Mouse (Mus musculus): ENCODE measurements around the gene Lrrc4c. TPM values are rescaled to one million over a fixed set of nuclear protein-coding genes. Genes with fewer than 3 reads are reported as not detected.

Lrrc4c gene
- polyA plus RNA-seq, 1 experiment from 2014 or later = 2.0 TPM

DNA sequence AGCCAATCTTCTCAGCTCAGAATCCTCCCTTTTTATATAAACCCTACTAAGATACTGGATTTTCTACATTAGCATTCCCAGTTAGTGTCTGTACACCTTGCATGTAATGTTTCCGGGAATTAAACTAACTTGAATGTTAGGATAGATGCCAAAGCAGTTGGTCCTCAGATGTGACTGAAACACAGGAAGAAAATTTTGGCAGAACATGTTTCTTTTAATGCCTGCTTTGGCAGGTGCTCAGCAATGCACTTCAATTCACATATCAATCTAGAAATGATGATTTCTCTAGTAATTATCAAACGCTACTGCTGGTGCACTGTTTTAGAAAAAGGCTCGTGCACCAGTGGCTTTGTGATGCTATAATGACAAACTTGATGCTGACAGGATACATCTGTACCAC is 806.3 kb downstream of the Lrrc4c start:
- Histone ChIP-seq H3K27me3 (no peaks in the 10 kb centered on the region), H3K4me3 (no peak overlapping the region), H3K27ac (no peak overlapping the region), H3K36me3 (no peaks in the 10 kb centered on the region), H3K9ac (no peak overlapping the region), H3K9me3 (no peaks in the 10 kb centered on the region), H3K4me1 (no peaks in the 10 kb centered on the region), H3K4me2 (no peak overlapping the region)
- ATAC-seq (ENCODE audit: insufficient number of reproducible peaks, insufficient read depth, low FRiP score, low TSS enrichment, low read depth) = no peak
- WGBS = 79% methylated on average over 3 of the region's 3 CpGs

- H3K9ac ChIP-seq = no peak overlapping the region
- no peaks in the 10 kb centered on the region for H3K36me3 ChIP-seq
- no peak overlapping the region for H3K27ac ChIP-seq
- H3K4me1 ChIP-seq = no peaks in the 10 kb centered on the region
- no peak for ATAC-seq (ENCODE audit: insufficient number of reproducible peaks, insufficient read depth, low FRiP score, low TSS enrichment, low read depth)
- H3K4me3 ChIP-seq = no peak overlapping the region
- H3K4me2 ChIP-seq = no peak overlapping the region
- no peaks in the 10 kb centered on the region for H3K9me3 ChIP-seq
- no peaks in the 10 kb centered on the region for H3K27me3 ChIP-seq
- 88% methylated on average over 3 of the region's 3 CpGs for WGBS
These were observed 820.5 kb downstream of the Lrrc4c start for GRCm38 (mm10) chr2:97138454-97138853.

DNA sequence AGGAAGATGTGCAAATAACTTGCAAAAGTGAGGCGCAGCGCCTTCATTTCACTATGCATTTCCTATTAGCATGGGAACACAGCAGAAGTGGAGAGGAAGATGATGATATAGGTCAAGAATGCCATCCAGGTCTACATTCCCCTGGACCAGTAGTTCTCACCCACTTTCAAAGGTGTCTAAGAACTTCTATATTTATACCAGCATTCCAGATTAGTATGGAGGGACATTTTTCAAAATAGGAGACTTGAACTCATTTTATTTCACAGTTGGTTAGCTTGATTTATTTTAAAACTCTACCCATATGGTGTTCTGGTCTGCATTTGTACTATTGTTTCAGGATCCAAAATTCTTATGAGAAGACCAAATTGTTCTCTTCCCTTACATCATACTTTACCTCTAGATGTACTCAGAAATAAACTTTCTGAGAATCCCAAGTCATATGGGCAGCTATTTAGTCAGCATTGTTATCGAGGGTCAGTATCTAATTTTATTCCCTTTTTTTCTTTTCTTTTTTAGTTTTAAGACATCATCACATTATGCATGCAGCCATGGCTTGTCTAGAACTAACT is 833.7 kb downstream of the Lrrc4c start:
- WGBS = 88% methylated on average over 3 of the region's 3 CpGs
- no peaks in the 10 kb centered on the region for H3K4me1 ChIP-seq
- no peak for ATAC-seq (ENCODE audit: insufficient number of reproducible peaks, insufficient read depth, low FRiP score, low TSS enrichment, low read depth)
- H3K27me3 ChIP-seq = no peaks in the 10 kb centered on the region
- H3K36me3 ChIP-seq = no peaks in the 10 kb centered on the region
- no peaks in the 10 kb centered on the region for H3K9me3 ChIP-seq
- no peak overlapping the region for H3K4me2 ChIP-seq
- H3K27ac ChIP-seq = no peak overlapping the region
- H3K4me3 ChIP-seq = no peak overlapping the region
- no peak overlapping the region for H3K9ac ChIP-seq

- ATAC-seq (ENCODE audit: insufficient number of reproducible peaks, insufficient read depth, low FRiP score, low TSS enrichment, low read depth) = no peak
- WGBS = 94% methylated on average over 2 of the region's 2 CpGs
These were observed 847.8 kb downstream of the Lrrc4c start for GRCm38 (mm10) chr2:97165745-97166144.

DNA sequence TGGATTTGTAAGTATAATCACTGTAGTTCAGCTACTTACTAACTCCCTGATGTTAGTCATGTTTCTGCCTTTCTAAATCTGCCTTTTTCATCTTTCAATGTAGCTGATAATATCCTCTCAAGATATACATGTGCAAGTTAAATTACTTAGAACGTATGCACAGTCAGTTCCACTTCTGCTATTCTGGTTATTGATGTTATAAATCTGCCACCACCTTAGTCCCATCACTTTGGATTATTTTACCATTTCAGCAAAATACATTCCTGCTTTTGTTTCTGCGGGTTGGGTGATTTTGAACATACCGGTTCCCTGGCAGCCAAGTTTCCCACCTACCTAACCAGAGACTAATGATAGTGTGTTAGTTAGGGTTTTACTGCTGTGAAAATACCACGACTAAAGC is 860.4 kb downstream of the Lrrc4c start:
- no peak overlapping the region for H3K4me3 ChIP-seq
- H3K27ac ChIP-seq = no peak overlapping the region
- no peaks in the 10 kb centered on the region for H3K4me1 ChIP-seq
- no peaks in the 10 kb centered on the region for H3K27me3 ChIP-seq
- no peaks in the 10 kb centered on the region for H3K9me3 ChIP-seq
- H3K36me3 ChIP-seq = no peaks in the 10 kb centered on the region
- 85% methylated on average over 4 of the region's 4 CpGs for WGBS
- H3K4me2 ChIP-seq = no peak overlapping the region
- H3K9ac ChIP-seq = no peak overlapping the region
- no peak for ATAC-seq (ENCODE audit: insufficient number of reproducible peaks, insufficient read depth, low FRiP score, low TSS enrichment, low read depth)

More at GRCm38 (mm10) chr2:97165745-97166144, 847.8 kb downstream of the Lrrc4c start:
- Histone ChIP-seq H3K4me3 (no peak overlapping the region), H3K36me3 (no peaks in the 10 kb centered on the region), H3K9ac (no peak overlapping the region), H3K27me3 (no peaks in the 10 kb centered on the region), H3K9me3 (no peaks in the 10 kb centered on the region), H3K4me2 (no peak overlapping the region), H3K27ac (no peak overlapping the region), H3K4me1 (no peaks in the 10 kb centered on the region)

GRCm38 (mm10) chr2:97196968-97197606 is 879.1 kb downstream of the Lrrc4c start:
- H3K27ac ChIP-seq = no peak overlapping the region
- H3K36me3 ChIP-seq = no peaks in the 10 kb centered on the region
- H3K9me3 ChIP-seq = no peaks in the 10 kb centered on the region
- WGBS = 77% methylated on average over 4 of the region's 4 CpGs
- no peaks in the 10 kb centered on the region for H3K4me1 ChIP-seq
- no peaks in the 10 kb centered on the region for H3K27me3 ChIP-seq
- no peak overlapping the region for H3K4me2 ChIP-seq
- no peak overlapping the region for H3K4me3 ChIP-seq
- no peak overlapping the region for H3K9ac ChIP-seq
- no peak for ATAC-seq (ENCODE audit: insufficient number of reproducible peaks, insufficient read depth, low FRiP score, low TSS enrichment, low read depth)

GRCm38 (mm10) chr2:97232966-97233365 is 915.0 kb downstream of the Lrrc4c start:
- Histone ChIP-seq H3K36me3 (no peaks in the 10 kb centered on the region), H3K9ac (no peak overlapping the region), H3K4me3 (no peak overlapping the region), H3K27ac (no peak overlapping the region), H3K9me3 (0 out of 2 replicates have a peak, but pooled peaks cover 2% of the 10 kb centered on the region), H3K4me1 (no peaks in the 10 kb centered on the region), H3K4me2 (no peak overlapping the region), H3K27me3 (no peaks in the 10 kb centered on the region)
- 80% methylated on average over 3 of the region's 3 CpGs for WGBS
- no peak for ATAC-seq (ENCODE audit: insufficient number of reproducible peaks, insufficient read depth, low FRiP score, low TSS enrichment, low read depth)

DNA sequence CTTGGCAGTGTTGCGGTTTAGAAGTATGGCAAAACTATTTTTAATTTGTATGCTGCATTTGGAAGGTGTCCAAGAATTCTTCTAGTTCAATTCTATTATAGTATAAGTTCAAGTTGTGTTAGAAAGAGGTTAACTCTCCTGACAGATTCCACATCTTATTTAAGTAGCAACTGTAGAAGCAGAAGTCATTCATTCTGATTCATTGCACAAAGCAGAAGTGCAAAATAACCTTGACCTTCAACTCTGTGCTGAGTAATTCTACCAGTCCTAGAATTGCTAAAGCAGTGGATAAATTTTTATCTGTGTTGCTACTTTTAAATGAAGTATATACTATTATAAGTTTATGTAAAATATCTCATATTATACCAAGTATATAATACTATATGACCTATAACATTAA is 916.1 kb downstream of the Lrrc4c start:
- H3K4me1 ChIP-seq = no peaks in the 10 kb centered on the region
- H3K9ac ChIP-seq = no peak overlapping the region
- 0 out of 2 replicates have a peak, but pooled peaks cover 2% of the 10 kb centered on the region for H3K9me3 ChIP-seq
- H3K27me3 ChIP-seq = no peaks in the 10 kb centered on the region
- H3K36me3 ChIP-seq = no peaks in the 10 kb centered on the region
- WGBS = 67% methylated on average over 1 of the region's 1 CpGs
- no peak overlapping the region for H3K27ac ChIP-seq
- no peak for ATAC-seq (ENCODE audit: insufficient number of reproducible peaks, insufficient read depth, low FRiP score, low TSS enrichment, low read depth)
- no peak overlapping the region for H3K4me3 ChIP-seq
- H3K4me2 ChIP-seq = no peak overlapping the region

- 43% methylated on average over 2 of the region's 2 CpGs for WGBS
- no peaks in the 10 kb centered on the region for H3K27me3 ChIP-seq
- no peak overlapping the region for H3K9ac ChIP-seq
- H3K27ac ChIP-seq = no peak overlapping the region
- H3K4me2 ChIP-seq = no peak overlapping the region
- ATAC-seq (ENCODE audit: insufficient number of reproducible peaks, insufficient read depth, low FRiP score, low TSS enrichment, low read depth) = no peak
- H3K36me3 ChIP-seq = no peaks in the 10 kb centered on the region
- H3K4me1 ChIP-seq = no peaks in the 10 kb centered on the region
- no peak overlapping the region for H3K4me3 ChIP-seq
- H3K9me3 ChIP-seq = no peaks in the 10 kb centered on the region
These were observed 956.7 kb downstream of the Lrrc4c start for GRCm38 (mm10) chr2:97274651-97275050.

DNA sequence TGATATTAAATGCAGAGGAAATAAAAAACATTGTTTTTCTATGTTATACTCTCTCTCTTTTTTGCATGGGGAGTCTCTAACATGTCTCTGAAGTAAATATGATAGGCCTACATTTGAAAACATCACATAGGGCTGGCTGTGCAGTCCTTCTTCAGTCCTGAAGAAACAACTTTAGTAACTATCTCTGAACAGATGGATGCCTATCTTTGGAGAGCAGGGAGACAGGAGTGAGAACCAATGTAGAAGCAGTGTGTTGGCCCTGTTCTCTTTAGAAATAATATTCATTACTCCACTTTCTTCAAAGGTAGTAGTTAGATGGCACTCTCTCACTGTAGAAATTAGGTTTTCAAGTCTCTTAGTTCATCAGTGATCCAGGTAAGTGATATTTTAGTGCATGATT is 967.0 kb downstream of the Lrrc4c start:
- H3K9me3 ChIP-seq = no peaks in the 10 kb centered on the region
- no peaks in the 10 kb centered on the region for H3K4me1 ChIP-seq
- no peak overlapping the region for H3K9ac ChIP-seq
- H3K27me3 ChIP-seq = no peaks in the 10 kb centered on the region
- H3K36me3 ChIP-seq = no peaks in the 10 kb centered on the region
- H3K4me3 ChIP-seq = no peak overlapping the region
- H3K27ac ChIP-seq = no peak overlapping the region
- no peak for ATAC-seq (ENCODE audit: insufficient number of reproducible peaks, insufficient read depth, low FRiP score, low TSS enrichment, low read depth)
- no peak overlapping the region for H3K4me2 ChIP-seq

GRCm38 (mm10) chr2:97294216-97294615 is 976.2 kb downstream of the Lrrc4c start:
- no peak for ATAC-seq (ENCODE audit: insufficient number of reproducible peaks, insufficient read depth, low FRiP score, low TSS enrichment, low read depth)
- Histone ChIP-seq H3K9ac (no peak overlapping the region), H3K36me3 (no peaks in the 10 kb centered on the region), H3K4me2 (no peak overlapping the region), H3K27me3 (no peaks in the 10 kb centered on the region), H3K4me3 (no peak overlapping the region), H3K4me1 (no peaks in the 10 kb centered on the region), H3K27ac (no peak overlapping the region), H3K9me3 (no peaks in the 10 kb centered on the region)
- WGBS = 80% methylated on average over 3 of the region's 3 CpGs

DNA sequence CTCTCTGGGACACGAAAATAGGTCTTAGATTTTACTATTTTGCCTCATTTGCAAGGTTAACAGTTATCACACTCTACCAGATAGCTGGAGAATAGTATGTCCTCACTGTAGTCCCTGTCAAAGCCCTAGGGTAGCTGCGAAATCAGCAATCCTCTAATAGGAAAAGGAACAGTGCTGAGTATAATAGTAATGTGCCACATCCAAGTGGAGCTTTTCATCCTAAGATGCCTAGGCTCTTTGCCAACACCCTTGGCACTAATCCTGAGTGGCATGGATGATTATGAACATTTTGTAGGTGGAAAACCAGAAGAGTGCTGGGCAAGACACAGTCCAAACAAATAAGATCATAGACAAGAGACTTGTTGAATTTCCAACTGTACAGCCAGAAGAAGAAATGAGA is 981.7 kb downstream of the Lrrc4c start:
- WGBS = 70% methylated on average over 2 of the region's 2 CpGs
- H3K4me2 ChIP-seq = no peak overlapping the region
- ATAC-seq (ENCODE audit: insufficient number of reproducible peaks, insufficient read depth, low FRiP score, low TSS enrichment, low read depth) = no peak
- H3K4me3 ChIP-seq = no peak overlapping the region
- H3K9me3 ChIP-seq = no peaks in the 10 kb centered on the region
- no peak overlapping the region for H3K9ac ChIP-seq
- H3K36me3 ChIP-seq = no peaks in the 10 kb centered on the region
- no peaks in the 10 kb centered on the region for H3K27me3 ChIP-seq
- H3K4me1 ChIP-seq = no peaks in the 10 kb centered on the region
- no peak overlapping the region for H3K27ac ChIP-seq
